Mouse (Mus musculus) kidney, postnatal 4 days (tissue): ENCODE measurements around the gene Ccdc88c.

ENCODE experiments used
- DNase-seq, 2 experiments: peaks; one replicate each; pipeline ENCODE4 v3.0.0; 2021; ENCODE audit warnings: mixed read lengths in 2 of 2

The Ccdc88c gene

DNA sequence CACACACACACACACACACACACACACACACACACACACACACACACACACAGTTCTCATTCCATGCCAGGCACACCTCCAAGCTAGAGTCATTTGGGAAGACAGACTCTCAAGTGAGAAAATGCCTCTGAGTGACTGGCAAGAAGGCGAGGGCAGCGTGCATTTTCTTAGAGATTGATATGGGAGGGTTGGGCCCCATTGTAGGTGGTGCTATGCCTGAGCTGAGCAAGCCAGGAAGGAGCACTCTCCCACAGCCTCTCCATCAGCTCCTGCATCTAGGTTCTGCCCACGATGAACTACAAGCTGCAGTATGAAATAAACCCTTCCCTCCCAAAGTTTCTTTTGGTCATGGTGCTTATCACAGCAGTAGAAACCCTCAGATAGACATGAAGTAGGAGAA, 63.6 kb downstream of the Ccdc88c start:
- DNase-seq, result no peak

DNA sequence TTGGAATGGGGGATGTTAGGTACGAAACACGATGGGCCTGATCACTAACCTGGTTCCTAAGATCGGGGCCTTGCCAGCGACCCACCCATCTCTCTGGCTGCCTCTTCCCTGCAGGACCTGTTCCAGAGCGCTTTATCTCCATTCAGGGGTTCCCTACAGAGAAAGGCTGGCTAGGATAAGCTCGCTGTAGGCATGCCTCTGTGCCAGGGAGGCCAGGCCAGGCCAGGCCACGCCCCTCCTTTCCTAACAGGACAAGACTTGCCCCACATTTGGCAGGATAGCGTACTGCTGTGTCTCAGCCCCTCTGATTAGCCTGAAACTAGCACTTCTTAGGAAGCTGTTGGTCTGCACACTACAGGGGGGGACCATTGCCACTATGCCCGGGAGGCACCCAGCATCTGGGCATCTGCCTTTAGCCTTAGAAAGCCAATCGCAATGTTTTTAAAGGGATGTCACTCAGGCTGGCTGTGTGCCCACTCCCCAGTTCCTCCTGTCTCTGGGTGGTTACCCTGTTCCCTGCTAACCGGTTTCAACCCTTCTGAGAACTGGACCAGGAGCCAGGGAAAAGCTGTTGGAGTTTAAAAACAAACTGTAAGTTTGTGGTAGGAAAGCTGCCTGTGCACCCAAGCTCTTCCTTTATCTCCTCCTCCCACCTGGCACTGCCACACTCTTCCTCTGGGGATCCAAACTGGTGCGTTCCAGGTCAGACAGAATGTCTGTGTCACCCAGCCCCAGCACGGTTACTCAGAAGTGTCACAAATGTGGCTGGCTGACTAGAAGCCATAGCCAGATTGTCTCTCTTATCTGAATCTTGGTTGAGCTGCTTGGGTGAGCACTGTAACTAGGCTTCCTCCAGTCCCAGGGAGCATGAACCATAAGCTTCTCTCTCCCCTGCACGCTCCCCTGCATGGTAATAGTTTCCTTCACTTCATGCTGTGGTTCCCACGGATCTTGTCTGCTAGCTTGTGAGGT, 69.9 kb downstream of the Ccdc88c start:
- peak; percentile 34 to 52 for DNase-seq

DNA sequence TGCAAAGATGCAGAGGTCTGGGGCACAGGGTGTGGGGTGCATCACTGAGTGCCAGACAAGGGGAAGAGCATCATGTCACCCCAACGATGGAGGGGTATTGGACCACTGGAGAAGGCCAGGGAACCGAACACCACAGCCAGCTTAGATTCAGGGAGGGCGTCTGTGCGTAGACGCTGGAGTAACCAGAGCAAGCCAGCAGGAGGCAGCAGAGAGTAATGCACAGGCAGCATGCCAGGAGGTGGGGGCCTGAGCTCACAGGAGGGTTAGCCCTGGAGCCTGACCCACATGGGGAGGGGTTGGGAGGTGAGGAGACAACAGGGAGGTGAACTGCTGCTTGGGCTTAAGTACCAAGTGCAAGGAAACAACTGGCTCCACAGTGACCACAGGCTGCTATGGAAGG, 70.8 kb downstream of the Ccdc88c start:
- peak; percentile 87 to 88 for DNase-seq

DNA sequence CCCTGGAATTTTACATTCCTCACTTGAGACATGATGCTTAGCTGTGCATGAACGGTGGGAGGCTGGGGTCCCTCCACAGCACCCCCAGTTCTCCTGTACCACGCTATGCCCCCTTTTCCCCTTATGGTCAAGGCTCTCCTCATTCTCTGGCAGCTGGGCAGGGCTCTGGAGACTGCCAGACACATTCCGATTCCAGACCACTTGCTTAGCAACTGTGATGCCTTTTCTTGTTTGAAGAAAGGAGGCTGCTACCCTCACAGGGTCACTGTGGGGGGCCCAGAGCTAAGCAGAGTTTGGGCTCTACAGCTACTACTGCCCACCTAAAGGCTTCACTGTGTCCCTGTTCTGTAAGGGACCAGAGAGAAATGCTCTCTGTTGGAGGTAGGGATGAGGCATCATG, 71.6 kb downstream of the Ccdc88c start:
- no peak for DNase-seq

GRCm38 (mm10) chr12:100956825-100957224, 72.0 kb downstream of the Ccdc88c start:
- peak in 1 of 2 experiments; percentile 8 for DNase-seq

DNA sequence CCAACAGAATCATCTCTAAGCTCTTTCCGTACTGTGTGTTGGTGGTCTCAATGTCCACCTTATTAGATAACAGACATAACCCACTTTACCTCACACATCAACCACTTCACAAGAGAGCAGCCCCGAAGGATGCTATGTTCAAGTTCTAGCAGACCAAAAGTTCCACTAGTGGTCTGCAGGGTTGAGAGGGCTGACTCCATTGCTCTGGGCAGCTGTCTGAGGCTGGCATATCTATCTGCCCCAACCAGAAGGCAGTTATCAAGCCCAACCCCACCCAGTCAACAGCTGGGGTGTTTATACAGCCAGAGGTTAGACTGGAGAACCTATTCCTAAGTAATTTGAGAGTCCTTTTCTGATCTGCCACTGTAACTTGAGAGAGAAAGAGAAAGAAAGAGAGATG, 72.8 kb downstream of the Ccdc88c start:
- no peak for DNase-seq

DNA sequence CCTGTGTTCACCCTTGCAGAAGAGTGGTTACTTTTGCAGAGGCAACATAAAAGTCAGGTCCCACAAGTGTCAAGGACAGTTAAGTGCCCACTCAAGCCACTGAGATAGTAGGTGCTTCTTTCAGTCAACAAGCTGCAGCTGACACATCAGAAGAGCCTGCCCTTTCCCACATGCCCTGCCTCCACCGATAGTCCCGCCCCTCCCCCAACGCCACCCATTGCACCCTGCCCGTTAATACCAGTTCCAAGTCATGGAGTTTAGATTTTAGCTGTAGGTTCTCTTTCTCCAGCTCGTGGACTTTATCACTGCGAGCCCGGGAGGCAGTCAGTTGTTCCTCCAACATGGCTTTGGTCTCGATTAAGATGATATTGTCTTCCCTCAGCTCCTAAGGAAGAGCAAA, 74.9 kb downstream of the Ccdc88c start:
- DNase-seq, result peak in 1 of 2 experiments; percentile 34

DNA sequence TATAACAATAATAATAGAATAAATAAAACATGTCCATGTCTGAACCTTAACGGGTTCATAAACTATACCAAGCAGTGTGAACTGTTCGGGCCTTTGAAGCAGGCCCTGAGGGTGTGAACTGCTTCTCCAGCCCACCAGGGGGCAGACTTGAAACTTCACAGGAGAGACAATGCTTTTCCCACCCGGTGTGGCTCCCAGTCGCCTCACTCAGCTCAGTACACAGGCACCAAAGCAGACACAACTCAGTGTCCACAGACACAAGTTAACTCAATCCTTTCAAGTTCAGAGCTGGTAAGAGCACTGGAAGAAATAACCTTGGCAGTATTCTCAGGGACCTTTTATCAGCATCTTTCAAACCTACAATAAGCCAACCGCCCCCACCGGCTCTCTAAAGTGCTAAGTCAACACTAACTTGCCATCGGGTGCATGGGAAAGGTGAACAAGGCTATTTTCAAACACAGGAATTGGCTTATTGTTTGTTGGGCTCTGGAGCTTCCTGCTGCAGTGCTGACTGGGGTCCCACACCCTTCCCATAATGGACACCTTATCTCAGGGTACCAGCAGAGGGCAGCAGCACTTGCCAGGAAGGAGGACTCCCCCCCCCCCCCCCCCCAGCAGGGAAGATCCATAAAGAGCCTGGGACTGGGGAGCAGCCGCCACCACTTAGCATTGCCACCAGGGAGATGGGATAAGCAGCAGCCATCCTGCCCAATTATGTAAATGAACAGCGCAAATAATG, 76.5 kb downstream of the Ccdc88c start:
- peak; percentile 86 to 90 for DNase-seq

GRCm38 (mm10) chr12:100949146-100949545, 79.7 kb downstream of the Ccdc88c start:
- DNase-seq, result no peak

DNA sequence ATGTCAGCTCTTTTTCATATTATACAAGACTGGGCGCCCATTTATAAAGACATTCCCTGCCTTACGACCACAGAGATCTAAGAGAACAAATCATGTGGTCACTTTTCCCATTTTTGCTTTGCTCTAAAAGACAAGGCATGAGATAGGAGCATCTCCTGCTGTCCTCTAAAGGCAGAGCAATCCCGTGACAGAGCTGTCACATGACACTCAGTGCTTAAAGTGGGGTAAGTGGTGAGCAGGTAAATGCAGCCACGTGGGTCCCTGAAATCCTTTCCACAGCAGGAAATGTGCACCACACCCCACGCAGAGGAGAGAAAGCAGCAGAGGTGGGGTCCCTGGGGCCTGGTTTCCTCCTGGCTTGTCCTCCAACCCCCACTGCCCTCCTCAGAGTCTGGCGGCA, 80.8 kb downstream of the Ccdc88c start:
- DNase-seq, result no peak

DNA sequence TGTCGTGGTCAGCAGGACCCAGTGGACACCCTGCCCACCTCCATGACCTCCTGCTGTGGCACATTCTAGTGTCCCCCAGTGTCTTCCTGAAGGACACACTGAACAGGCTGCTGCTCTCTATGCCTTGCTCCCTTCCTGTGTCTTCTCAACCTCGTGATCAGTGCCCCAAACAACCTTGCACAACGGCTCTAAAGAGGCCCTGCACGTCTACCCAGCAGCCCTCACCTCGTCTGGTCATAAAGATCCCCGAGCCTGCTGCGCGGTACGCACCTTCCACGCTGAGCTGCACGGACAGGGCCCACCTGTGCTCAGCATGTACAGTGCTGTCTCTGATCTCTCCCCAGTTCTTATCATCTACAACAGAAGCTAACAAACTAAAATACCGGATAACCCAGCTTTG, 82.9 kb downstream of the Ccdc88c start:
- DNase-seq, result no peak

DNA sequence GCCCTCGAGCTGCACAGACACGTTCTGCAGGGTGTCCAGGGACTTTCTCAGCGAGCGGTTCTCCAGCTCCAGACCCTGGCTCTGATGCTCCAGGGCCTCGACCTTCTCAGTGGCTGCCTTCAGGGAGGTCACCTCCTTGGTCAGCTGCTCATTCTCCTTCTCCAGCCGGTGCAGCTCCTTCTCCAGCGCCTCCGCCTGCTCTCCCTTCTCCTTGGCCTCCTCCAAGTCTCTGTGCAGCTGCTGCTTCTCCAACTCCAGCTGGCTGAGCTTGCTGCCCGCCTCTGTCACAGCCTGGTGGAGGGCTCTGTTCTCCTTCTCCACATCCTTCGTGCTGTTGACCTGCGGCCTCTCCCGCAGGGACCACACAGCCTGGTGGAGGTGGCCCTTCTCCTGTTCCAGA, 83.4 kb downstream of the Ccdc88c start:
- no peak for DNase-seq

DNA sequence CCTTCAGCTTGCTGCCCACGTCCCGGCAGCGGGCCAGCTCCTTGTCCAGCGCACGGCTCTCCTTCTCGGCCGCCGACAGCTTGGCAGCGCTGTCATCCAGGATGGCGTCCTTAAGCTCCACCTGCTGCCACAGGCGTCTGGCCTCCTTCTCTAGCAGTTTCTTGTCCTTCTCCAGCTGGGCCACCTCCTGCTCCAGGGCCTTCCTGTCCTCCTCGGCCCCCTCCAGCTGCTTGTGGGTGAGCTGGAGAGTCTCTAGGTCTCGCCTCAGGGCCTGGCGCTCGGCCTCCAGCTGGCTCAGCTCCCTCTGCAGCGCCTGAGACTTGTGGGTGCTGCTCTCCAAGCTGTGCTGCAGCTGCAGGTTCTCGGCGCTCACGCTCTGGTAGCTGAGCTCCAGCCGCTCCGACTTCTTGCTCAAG, 83.9 kb downstream of the Ccdc88c start:
- no peak for DNase-seq

DNA sequence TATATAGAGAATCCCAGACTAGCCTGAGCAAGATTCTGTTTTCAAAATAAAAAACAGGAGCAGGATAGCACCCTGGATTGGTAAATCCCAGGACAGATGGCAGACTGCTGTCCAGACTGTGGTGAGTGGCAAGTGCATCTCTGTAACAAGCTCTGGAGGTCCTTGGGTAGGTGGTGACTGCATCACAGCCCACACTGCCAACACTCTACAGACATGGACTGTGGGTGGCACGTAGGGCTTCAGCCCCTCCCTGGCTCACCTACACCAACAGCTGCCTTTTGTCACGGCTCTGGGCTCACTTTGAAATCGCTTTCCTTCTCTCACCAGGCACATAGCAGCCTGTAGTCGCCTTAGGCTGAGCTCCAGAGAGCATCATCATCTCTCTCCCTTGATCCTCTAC, 85.7 kb downstream of the Ccdc88c start:
- no peak for DNase-seq

DNA sequence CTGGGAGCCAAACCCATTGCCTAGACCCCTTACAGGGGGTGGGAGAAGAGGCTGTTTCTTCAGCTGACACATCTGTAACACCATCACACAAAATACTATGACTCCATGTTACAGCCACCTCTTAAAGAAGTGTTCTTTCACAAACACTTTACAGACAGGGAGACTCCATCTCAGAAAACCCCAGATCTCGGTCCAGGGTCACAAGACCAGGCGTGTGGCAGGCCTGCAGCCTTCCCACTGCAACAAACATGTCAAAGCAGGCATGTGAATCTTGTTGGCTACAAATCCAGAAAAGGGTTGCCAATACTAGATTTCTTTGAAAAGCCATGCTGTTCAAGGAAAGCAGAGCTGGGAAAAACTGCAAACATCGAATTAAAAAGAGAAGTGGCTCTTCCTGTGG, 87.5 kb downstream of the Ccdc88c start:
- DNase-seq, result no peak

GRCm38 (mm10) chr12:100937441-100938360, 91.2 kb downstream of the Ccdc88c start:
- peak; percentile 41 to 57 for DNase-seq

- DNase-seq, result peak in 1 of 2 experiments; percentile 17
Observed at GRCm38 (mm10) chr12:100936737-100937136, 92.1 kb downstream of the Ccdc88c start.

- DNase-seq, result peak; percentile 84 to 86
Observed at GRCm38 (mm10) chr12:100936116-100936515, 92.7 kb downstream of the Ccdc88c start.

- no peak for DNase-seq
Observed at GRCm38 (mm10) chr12:100934796-100935195, 94.1 kb downstream of the Ccdc88c start.

GRCm38 (mm10) chr12:100931653-100932052, 97.2 kb downstream of the Ccdc88c start:
- no peak for DNase-seq

- DNase-seq, result no peak
Observed at GRCm38 (mm10) chr12:100928286-100928685, 100.6 kb downstream of the Ccdc88c start.
